Mouse (Mus musculus) G1E (cell line): Measurements from ENCODE around the gene Fam166a.
"Not testable (repeated sequence)": the region's sequence is repeated elsewhere in the genome, so short reads cannot be mapped to it uniquely, and the experiment has no call there.

Source experiments
- CTCF ChIP-seq: IDR thresholded peaks from 2 replicates; pipeline ENCODE4 v1.5.1; 2012; ENCODE audit warnings: low read depth, low read length, inconsistent platforms, mixed read lengths
- GATA1 ChIP-seq: IDR thresholded peaks from 2 replicates; pipeline ENCODE4 v1.6.1; 2012; ENCODE audit warnings: borderline replicate concordance, low read length, inconsistent platforms, mixed read lengths
- GATA2 ChIP-seq: IDR thresholded peaks from 2 replicates; pipeline ENCODE4 v1.6.1; 2012; ENCODE audit warnings: low read depth, low read length, inconsistent platforms, borderline replicate concordance
- POLR2AphosphoS5 ChIP-seq: IDR thresholded peaks from 2 replicates; pipeline ENCODE4 v1.6.1; 2012; ENCODE audit warnings: low read depth, low read length, inconsistent platforms; ENCODE audit not compliant: insufficient replicate concordance
- TAL1 ChIP-seq: conservative IDR thresholded peaks from 2 replicates; pipeline ENCODE4 v1.6.1; 2012; ENCODE audit warnings: low read depth, low read length, inconsistent platforms, mixed read lengths

- not testable (repeated sequence) for TF ChIP-seq CTCF, POLR2AphosphoS5, TAL1, GATA2, GATA1
Measured at GRCm38 (mm10) chr2:25257250-25257649, 38.7 kb downstream of the Fam166a start.
